Mouse (Mus musculus) bone marrow, adult 2 months (tissue): ENCODE measurements around the gene AL732309.1. TPM values are rescaled to one million over a fixed set of nuclear protein-coding genes. Genes with fewer than 3 reads are reported as not detected.

Source experiments
- H3K27ac ChIP-seq: fragments of 200-500 bp; 2 replicates; pipeline ENCODE4 v1.5.1; 2012; ENCODE audit warnings: low read depth, mild to moderate bottlenecking, control low read depth, inconsistent platforms, low read length; ENCODE audit not compliant: control insufficient read depth, poor library complexity, insufficient read depth
- H3K4me1 ChIP-seq: fragments of 200-500 bp; 2 replicates; pipeline ENCODE4 v1.6.1; 2011; ENCODE audit warnings: low read length; ENCODE audit not compliant: control insufficient read depth, insufficient read depth
- H3K4me3 ChIP-seq: fragments of 200-500 bp; replicated peaks from 2 replicates; pipeline ENCODE3; 2011; ENCODE audit warnings: mild to moderate bottlenecking, low read depth, low read length, control low read depth; ENCODE audit not compliant: control insufficient read depth
- CTCF ChIP-seq: fragments of 200-500 bp; IDR thresholded peaks from 2 replicates; pipeline ENCODE4 v1.5.1; 2011; ENCODE audit warnings: low read length, control low read depth; ENCODE audit not compliant: control insufficient read depth, insufficient read depth
- POLR2A ChIP-seq: fragments of 200-500 bp; IDR thresholded peaks from 2 replicates; pipeline ENCODE4 v1.6.1; 2011; ENCODE audit warnings: low read depth, mild to moderate bottlenecking, control low read depth, low read length, borderline replicate concordance; ENCODE audit not compliant: control insufficient read depth
- WGBS: fragments of 180-500 bp; shearing (Covaris S2); methylation state at CpG from one replicate; pipeline ENCODE4 v1.1.7; 2018; 5-methylcytosine and 5-hydroxymethylcytosine counted together
- polyA plus RNA-seq: library from polyadenylated mRNA; stranded (reverse); fragments of >200 nt; gene quantifications from 2 replicates; pipeline ENCODE4 v1.2.4, GENCODE M21; 2011; ENCODE audit warnings: low replicate concordance; ENCODE audit not compliant: missing spikeins, insufficient read depth, insufficient read length

AL732309.1 gene
- polyA plus RNA-seq, 1 experiment, result 22.3 TPM

DNA sequence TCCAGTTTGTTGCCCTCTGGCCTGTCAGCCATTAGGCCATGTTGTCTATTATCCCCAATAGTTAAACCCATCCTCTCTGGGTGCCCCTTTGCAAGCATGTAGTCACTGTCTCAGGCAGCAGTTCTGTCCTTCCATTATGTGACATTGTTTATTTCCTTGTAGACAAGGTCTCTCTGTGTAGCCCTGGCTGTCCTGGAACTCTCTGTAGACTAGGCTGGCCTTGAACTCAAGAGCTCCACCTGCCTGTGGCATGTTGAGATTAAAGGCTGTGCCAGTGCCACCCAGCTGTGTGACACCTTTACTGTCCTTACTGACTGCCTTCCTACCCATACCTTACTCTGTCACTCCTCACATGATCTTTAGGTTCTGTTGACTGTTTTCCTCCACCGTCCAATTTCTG, 5.7 kb upstream of the AL732309.1 start:
- no peaks in the 10 kb centered on the region for H3K4me1 ChIP-seq
- H3K4me3 ChIP-seq, result no peak overlapping the region
- H3K27ac ChIP-seq, result no peak overlapping the region
- 85% methylated on average over 1 of the region's 1 CpGs for WGBS
- peak; percentile 45; the same call in 1 of the 2 replicates for TF ChIP-seq CTCF
- TF ChIP-seq POLR2A, result no peak

GRCm38 (mm10) chr2:25244144-25244543, 2.5 kb downstream of the AL732309.1 start:
- H3K27ac ChIP-seq, result no peak overlapping the region
- H3K4me1 ChIP-seq, result peaks cover 2% of the 10 kb centered on the region
- TF ChIP-seq POLR2A, result no peak
- TF ChIP-seq CTCF, result no peak
- no peak overlapping the region for H3K4me3 ChIP-seq
- 85% methylated on average over 4 of the region's 4 CpGs for WGBS

GRCm38 (mm10) chr2:25243342-25243741, 3.3 kb downstream of the AL732309.1 start:
- H3K27ac ChIP-seq, result no peak overlapping the region
- WGBS, result 81% methylated on average over 8 of the region's 8 CpGs
- no peak for TF ChIP-seq POLR2A
- no peak for TF ChIP-seq CTCF
- peaks cover 2% of the 10 kb centered on the region for H3K4me1 ChIP-seq
- no peak overlapping the region for H3K4me3 ChIP-seq

GRCm38 (mm10) chr2:25242101-25242506, 4.6 kb downstream of the AL732309.1 start, which contains the start of the genes Rnf208 and Cysrt1:
Gene Rnf208, plus strand, starts transcription at chr2:25242255.
Gene Cysrt1, minus strand, starts transcription at chr2:25242452.
- peaks cover 2% of the 10 kb centered on the region for H3K4me1 ChIP-seq
- WGBS, result under 1% methylated on average over 56 of the region's 59 CpGs
- H3K27ac ChIP-seq, result no peak within 1 kb of the TSS; the same call in 1 of the 2 replicates

GRCm38 (mm10) chr2:25241438-25241775, 5.3 kb downstream of the AL732309.1 start:
- no peak overlapping the region for H3K4me3 ChIP-seq
- H3K4me1 ChIP-seq, result peaks cover 2% of the 10 kb centered on the region
- no peak for TF ChIP-seq POLR2A
- no peak for TF ChIP-seq CTCF
- no peak overlapping the region for H3K27ac ChIP-seq
- 23% methylated on average over 6 of the region's 6 CpGs for WGBS

More at GRCm38 (mm10) chr2:25242101-25242506, 4.6 kb downstream of the AL732309.1 start, which contains the start of the genes Rnf208 and Cysrt1:
- H3K4me3 ChIP-seq, result no peak within 1 kb of the TSS
- TF ChIP-seq CTCF, result no peak
- TF ChIP-seq POLR2A, result no peak

DNA sequence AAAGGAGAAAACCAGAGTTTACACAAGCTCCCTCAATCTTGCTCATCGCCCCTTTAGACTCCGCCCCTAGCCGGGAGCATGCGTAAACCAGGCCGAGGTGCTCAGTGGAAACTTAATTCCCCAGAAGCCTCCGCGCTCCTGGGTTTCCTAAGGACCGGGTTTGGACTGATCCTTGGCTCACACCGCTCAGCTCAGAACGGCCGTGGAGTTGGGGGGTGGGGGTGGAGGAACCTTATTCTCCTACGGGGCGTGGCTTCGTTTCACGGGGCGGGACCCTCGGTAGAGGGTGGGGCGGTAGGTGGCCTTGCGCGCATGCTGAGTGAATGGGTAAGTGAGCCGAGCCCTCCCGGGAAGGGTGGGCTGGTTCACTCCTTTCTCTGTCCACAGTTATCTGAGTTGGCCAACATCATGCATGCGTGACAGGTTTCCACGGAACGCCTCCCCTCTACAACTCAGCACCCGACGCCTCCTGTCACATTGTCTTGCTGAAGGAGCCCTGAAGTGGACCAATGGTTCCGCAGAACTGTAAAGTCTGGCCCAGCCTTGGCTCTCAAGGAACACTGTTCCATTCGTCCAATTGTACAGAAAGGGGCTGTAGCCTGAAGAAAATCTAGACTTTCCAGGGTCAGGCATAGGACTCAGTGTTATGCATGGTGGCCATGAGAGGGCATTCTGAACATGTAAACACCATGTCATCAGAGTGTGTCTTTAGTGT, 5.8 kb downstream of the AL732309.1 start:
- peaks cover 2% of the 10 kb centered on the region for H3K4me1 ChIP-seq
- no peak overlapping the region; the same call in 1 of the 2 replicates for H3K27ac ChIP-seq
- TF ChIP-seq POLR2A, result no peak
- WGBS, result 2% methylated on average over 29 of the region's 29 CpGs
- H3K4me3 ChIP-seq, result peak overlapping the region; percentile 51

GRCm38 (mm10) chr2:25240310-25240709, 6.4 kb downstream of the AL732309.1 start:
- WGBS, result 57% methylated on average over 8 of the region's 8 CpGs
- H3K4me1 ChIP-seq, result peaks cover 2% of the 10 kb centered on the region
- no peak for TF ChIP-seq CTCF
- TF ChIP-seq POLR2A, result no peak
- H3K4me3 ChIP-seq, result no peak overlapping the region
- H3K27ac ChIP-seq, result no peak overlapping the region

DNA sequence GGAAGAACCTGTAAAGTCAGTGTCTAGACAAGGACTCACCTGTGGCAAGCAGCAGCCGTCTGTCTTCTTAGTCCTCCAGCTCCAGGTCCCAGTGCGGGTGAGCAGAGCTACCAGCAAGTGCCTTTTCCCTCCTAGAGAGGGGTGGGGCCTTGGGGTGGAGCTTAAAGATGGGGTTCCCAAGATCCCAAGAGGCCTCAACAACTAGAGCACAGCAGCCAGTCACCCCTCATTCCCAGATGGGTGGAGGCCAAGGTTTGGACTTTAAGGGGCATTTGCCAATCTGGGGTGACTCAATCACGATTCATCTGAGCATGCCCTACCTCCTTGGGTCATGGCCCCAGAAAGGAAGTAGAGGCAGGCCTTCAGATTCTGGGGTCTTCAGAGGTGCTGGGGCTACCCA, 6.9 kb downstream of the AL732309.1 start:
- Histone ChIP-seq H3K4me3 (no peak overlapping the region), H3K27ac (no peak overlapping the region), H3K4me1 (peaks cover 2% of the 10 kb centered on the region)
- no peak for TF ChIP-seq POLR2A
- TF ChIP-seq CTCF, result no peak
- WGBS, result 83% methylated on average over 3 of the region's 3 CpGs

DNA sequence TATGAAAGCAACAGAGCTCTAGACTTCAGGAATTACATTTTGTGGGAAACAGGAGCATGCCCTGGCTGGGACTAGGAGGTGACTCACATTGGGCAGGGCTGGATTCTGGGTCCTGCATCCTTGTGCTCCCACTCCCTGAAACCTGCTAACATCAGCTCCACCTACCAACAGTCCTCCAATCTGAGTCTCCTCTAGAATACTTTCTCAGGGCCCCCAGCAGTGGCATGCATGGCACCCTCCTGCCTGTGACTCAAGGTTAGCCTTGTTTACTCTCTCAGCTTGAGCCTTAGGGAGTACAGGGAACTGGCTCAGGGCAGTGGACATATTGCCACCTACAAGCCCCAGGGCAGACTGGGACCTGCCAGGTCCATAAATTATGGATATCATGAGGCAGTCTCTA, 8.6 kb downstream of the AL732309.1 start:
- Histone ChIP-seq H3K27ac (no peak overlapping the region), H3K4me1 (peaks cover 2% of the 10 kb centered on the region), H3K4me3 (no peak overlapping the region)
- no peak for TF ChIP-seq POLR2A
- TF ChIP-seq CTCF, result no peak
